Mouse (Mus musculus) spleen, postnatal 36 days (tissue): ENCODE results near the gene Zdhhc9.
A peak's percentile ranks its signal among the peaks of the same experiment; 100 is the strongest.
"Not testable (repeated sequence)": the region's sequence is repeated elsewhere in the genome, so short reads cannot be mapped to it uniquely, and the experiment has no call there.

Source experiments
- DNase-seq, 2 experiments: peaks; one replicate each; pipeline ENCODE4 v3.0.0; 2022; ENCODE audit warnings: low spot score in 2 of 2, mixed read lengths in 1 of 2

Gene Zdhhc9

GRCm38 (mm10) chrX:48208519-48209185 lies at the start of gene Zdhhc9:
TSS of gene Zdhhc9 (minus strand) at chrX:48208878.
- peak; percentile 87 to 88 for DNase-seq

- no peak for DNase-seq
Observed at GRCm38 (mm10) chrX:48257011-48257410, 48.3 kb upstream of the Zdhhc9 start.

- peak; percentile 94 to 96 for DNase-seq
Observed at GRCm38 (mm10) chrX:48256468-48257007, 47.9 kb upstream of the Zdhhc9 start, which contains the start of gene Utp14a. TSS of gene Utp14a (plus strand) at chrX:48256862.

- no peak for DNase-seq
Observed at GRCm38 (mm10) chrX:48255830-48256428, 47.3 kb upstream of the Zdhhc9 start.

- DNase-seq: peak; percentile 71 to 77
Observed at GRCm38 (mm10) chrX:48234417-48234816, 25.7 kb upstream of the Zdhhc9 start.

- DNase-seq: no peak
Observed at GRCm38 (mm10) chrX:48226225-48226624, 17.5 kb upstream of the Zdhhc9 start.

GRCm38 (mm10) chrX:48222706-48223105 lies 14.0 kb upstream of the Zdhhc9 start:
- DNase-seq: no peak

GRCm38 (mm10) chrX:48219468-48219867 lies 10.8 kb upstream of the Zdhhc9 start:
- DNase-seq: no peak

- not testable (repeated sequence) for DNase-seq
Observed at GRCm38 (mm10) chrX:48209746-48210145, 1.1 kb upstream of the Zdhhc9 start.

- peak in 1 of 2 experiments; percentile 3 for DNase-seq
Observed at GRCm38 (mm10) chrX:48207761-48208487, 754 bp downstream of the Zdhhc9 start.

- peak in 1 of 2 experiments; percentile 4 for DNase-seq
Observed at GRCm38 (mm10) chrX:48204469-48204868, 4.2 kb downstream of the Zdhhc9 start.

GRCm38 (mm10) chrX:48203763-48204162 lies 4.9 kb downstream of the Zdhhc9 start:
- DNase-seq: no peak

- DNase-seq: no peak
Observed at GRCm38 (mm10) chrX:48202995-48203394, 5.7 kb downstream of the Zdhhc9 start.

- DNase-seq: no peak
Observed at GRCm38 (mm10) chrX:48202436-48202835, 6.2 kb downstream of the Zdhhc9 start.

- peak in 1 of 2 experiments; percentile 2 for DNase-seq
Observed at GRCm38 (mm10) chrX:48201973-48202372, 6.7 kb downstream of the Zdhhc9 start.

- DNase-seq: no peak
Observed at GRCm38 (mm10) chrX:48200699-48201098, 8.0 kb downstream of the Zdhhc9 start.

- DNase-seq: no peak
Observed at GRCm38 (mm10) chrX:48199026-48199425, 9.7 kb downstream of the Zdhhc9 start.

- no peak for DNase-seq
Observed at GRCm38 (mm10) chrX:48197856-48198255, 10.8 kb downstream of the Zdhhc9 start.

- DNase-seq: no peak
Observed at GRCm38 (mm10) chrX:48193235-48194152, 15.2 kb downstream of the Zdhhc9 start.

GRCm38 (mm10) chrX:48191261-48191660 lies 17.4 kb downstream of the Zdhhc9 start:
- no peak for DNase-seq

- DNase-seq: no peak
Observed at GRCm38 (mm10) chrX:48184703-48185102, 24.0 kb downstream of the Zdhhc9 start.
